Mouse (Mus musculus) ovary, adult 18-20 months (tissue): ENCODE measurements around the gene Uxs1.

Source experiments
- DNase-seq: peaks from one replicate; pipeline ENCODE4 v3.0.0; 2022; ENCODE audit warnings: low spot score, mixed read lengths

The Uxs1 gene

GRCm38 (mm10) chr1:43798048-43798447 lies 29.6 kb downstream of the Uxs1 start:
- no peak for DNase-seq

GRCm38 (mm10) chr1:43789765-43790164 lies 37.8 kb downstream of the Uxs1 start:
- no peak for DNase-seq

GRCm38 (mm10) chr1:43786711-43787110 lies 40.9 kb downstream of the Uxs1 start:
- DNase-seq, result no peak

- no peak for DNase-seq
Measured at GRCm38 (mm10) chr1:43785316-43785715, 42.3 kb downstream of the Uxs1 start.

- DNase-seq, result no peak
Measured at GRCm38 (mm10) chr1:43783186-43783585, 44.4 kb downstream of the Uxs1 start.

- DNase-seq, result no peak
Measured at GRCm38 (mm10) chr1:43782680-43783079, 44.9 kb downstream of the Uxs1 start.

GRCm38 (mm10) chr1:43781672-43782071 lies 45.9 kb downstream of the Uxs1 start:
- DNase-seq, result no peak

- DNase-seq, result no peak
Measured at GRCm38 (mm10) chr1:43781195-43781594, 46.4 kb downstream of the Uxs1 start.

GRCm38 (mm10) chr1:43776106-43776505 lies 51.5 kb downstream of the Uxs1 start:
- no peak for DNase-seq

GRCm38 (mm10) chr1:43774126-43774525 lies 53.5 kb downstream of the Uxs1 start:
- DNase-seq, result no peak

- DNase-seq, result no peak
Measured at GRCm38 (mm10) chr1:43772694-43773093, 54.9 kb downstream of the Uxs1 start.

- DNase-seq, result no peak
Measured at GRCm38 (mm10) chr1:43770032-43770431, 57.6 kb downstream of the Uxs1 start.

- no peak for DNase-seq
Measured at GRCm38 (mm10) chr1:43769348-43769747, 58.3 kb downstream of the Uxs1 start.

GRCm38 (mm10) chr1:43768385-43768990 lies 59.1 kb downstream of the Uxs1 start:
- no peak for DNase-seq

- no peak for DNase-seq
Measured at GRCm38 (mm10) chr1:43766328-43766727, 61.3 kb downstream of the Uxs1 start.

GRCm38 (mm10) chr1:43764481-43764880 lies 63.1 kb downstream of the Uxs1 start:
- no peak for DNase-seq

GRCm38 (mm10) chr1:43760085-43760484 lies 67.5 kb downstream of the Uxs1 start:
- no peak for DNase-seq

GRCm38 (mm10) chr1:43754448-43755312 lies 72.9 kb downstream of the Uxs1 start:
- DNase-seq, result no peak

GRCm38 (mm10) chr1:43738519-43738894 lies 89.1 kb downstream of the Uxs1 start:
- DNase-seq, result no peak

GRCm38 (mm10) chr1:43737812-43738518 lies 89.6 kb downstream of the Uxs1 start:
- DNase-seq, result no peak

GRCm38 (mm10) chr1:43732657-43733056 lies 94.9 kb downstream of the Uxs1 start:
- DNase-seq, result no peak

GRCm38 (mm10) chr1:43732100-43732499 lies 95.5 kb downstream of the Uxs1 start:
- DNase-seq, result no peak

- peak; percentile 70 for DNase-seq
Measured at GRCm38 (mm10) chr1:43730491-43730924, 97.1 kb downstream of the Uxs1 start, which contains the start of gene 1500015O10Rik. Gene 1500015O10Rik (plus strand): TSS chr1:43730602.
